Mouse (Mus musculus) erythroblast, embryonic 14.5 days (primary cell): ENCODE results near the gene Baiap2l1. TPM values are rescaled to one million over a fixed set of nuclear protein-coding genes. Genes with fewer than 3 reads are reported as not detected.

Experiments used
- H3K27me3 ChIP-seq: 2 replicates; pipeline ENCODE4 v1.6.1; 2012; ENCODE audit warnings: inconsistent platforms; ENCODE audit not compliant: control insufficient read depth
- H3K36me3 ChIP-seq: 2 replicates; pipeline ENCODE4 v1.6.1; 2012; ENCODE audit warnings: mild to moderate bottlenecking, inconsistent platforms; ENCODE audit not compliant: control insufficient read depth
- H3K4me1 ChIP-seq: 2 replicates; pipeline ENCODE4 v1.6.1; 2012; ENCODE audit warnings: inconsistent platforms; ENCODE audit not compliant: control insufficient read depth
- H3K4me3 ChIP-seq: replicated peaks from 2 replicates; pipeline ENCODE3; 2012; ENCODE audit warnings: moderate library complexity, mild to moderate bottlenecking, inconsistent platforms
- H3K9me3 ChIP-seq: 2 replicates; pipeline ENCODE4 v1.6.1; 2012; ENCODE audit warnings: low read length, inconsistent platforms, mixed read lengths; ENCODE audit not compliant: control insufficient read depth
- GATA1 ChIP-seq: IDR thresholded peaks from 2 replicates; pipeline ENCODE4 v1.6.1; 2012; ENCODE audit warnings: low read length, inconsistent platforms, mixed read lengths
- TAL1 ChIP-seq: IDR thresholded peaks from 3 replicates; pipeline ENCODE4 v1.6.1; 2012; ENCODE audit warnings: low read length, inconsistent platforms, mixed read lengths
- polyA plus RNA-seq: library from polyadenylated mRNA; stranded (reverse); fragments of >175 nt; gene quantifications from 2 replicates; pipeline ENCODE4 v1.2.3, GENCODE M21; 2012

Baiap2l1 gene
- polyA plus RNA-seq, 1 experiment: not detected

DNA sequence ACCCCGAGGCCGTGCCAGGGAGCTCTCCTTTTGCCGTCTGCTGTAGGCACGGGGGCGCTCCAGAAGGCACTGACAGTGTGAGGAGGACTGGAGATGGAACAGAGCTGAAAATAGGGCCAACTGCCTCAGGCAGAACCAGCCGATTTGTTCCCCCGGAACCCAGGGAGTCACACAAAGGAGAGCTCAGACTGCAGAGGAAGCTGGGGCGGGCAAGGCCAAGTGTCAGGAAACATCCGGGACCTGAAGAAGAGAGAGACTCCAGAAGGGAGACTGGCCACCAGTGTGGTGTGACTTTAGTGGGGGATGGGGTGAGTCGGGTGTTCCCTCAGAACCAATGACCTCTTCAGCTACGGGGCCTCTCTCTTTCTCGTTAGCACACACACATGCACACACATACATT lies 138.6 kb downstream of the Baiap2l1 start:
- H3K27me3 ChIP-seq: no peaks in the 10 kb centered on the region
- H3K9me3 ChIP-seq: no peaks in the 10 kb centered on the region
- TF ChIP-seq TAL1 (no peak), GATA1 (no peak)

GRCm38 (mm10) chr5:144218061-144218460 lies 139.9 kb downstream of the Baiap2l1 start:
- peaks cover 6% of the 10 kb centered on the region for H3K4me1 ChIP-seq
- H3K9me3 ChIP-seq: no peaks in the 10 kb centered on the region
- H3K36me3 ChIP-seq: peaks cover 5% of the 10 kb centered on the region; the same call in 1 of the 2 replicates
- H3K4me3 ChIP-seq: no peak overlapping the region
- TF ChIP-seq TAL1: no peak
- H3K27me3 ChIP-seq: no peaks in the 10 kb centered on the region

More for the DNA sequence above, 138.6 kb downstream of the Baiap2l1 start:
- peaks cover 18% of the 10 kb centered on the region for H3K4me1 ChIP-seq
- no peak overlapping the region for H3K4me3 ChIP-seq
- peaks cover 5% of the 10 kb centered on the region; the same call in 1 of the 2 replicates for H3K36me3 ChIP-seq

- H3K27me3 ChIP-seq: no peaks in the 10 kb centered on the region
- H3K4me3 ChIP-seq: no peak overlapping the region
- H3K9me3 ChIP-seq: no peaks in the 10 kb centered on the region
- peaks cover 5% of the 10 kb centered on the region; the same call in 1 of the 2 replicates for H3K36me3 ChIP-seq
- no peak for TF ChIP-seq GATA1
- TF ChIP-seq TAL1: no peak
- no peaks in the 10 kb centered on the region for H3K4me1 ChIP-seq
These were observed 141.9 kb downstream of the Baiap2l1 start for GRCm38 (mm10) chr5:144215992-144216391.

Other genes with a start within 250 kb of the Baiap2l1 start
- gene Bhlha15, start 167.8 kb downstream of the Baiap2l1 start, polyA plus RNA-seq: not detected in 2 replicates
- 0.09 and 0.18 TPM in 2 replicates for gene Tecpr1, start 134.5 kb downstream of the Baiap2l1 start, polyA plus RNA-seq
- gene Bri3, start 113.7 kb downstream of the Baiap2l1 start, polyA plus RNA-seq: 1.5 and 2.0 TPM in 2 replicates
- 0.02 TPM in 1 of 2 replicates, not detected in the other for gene Nptx2, start 187.8 kb upstream of the Baiap2l1 start, polyA plus RNA-seq